Mouse (Mus musculus): ENCODE results near the gene Tsen54.
A peak's percentile ranks its signal among the peaks of the same experiment; 100 is the strongest.

Gene Tsen54

DNA sequence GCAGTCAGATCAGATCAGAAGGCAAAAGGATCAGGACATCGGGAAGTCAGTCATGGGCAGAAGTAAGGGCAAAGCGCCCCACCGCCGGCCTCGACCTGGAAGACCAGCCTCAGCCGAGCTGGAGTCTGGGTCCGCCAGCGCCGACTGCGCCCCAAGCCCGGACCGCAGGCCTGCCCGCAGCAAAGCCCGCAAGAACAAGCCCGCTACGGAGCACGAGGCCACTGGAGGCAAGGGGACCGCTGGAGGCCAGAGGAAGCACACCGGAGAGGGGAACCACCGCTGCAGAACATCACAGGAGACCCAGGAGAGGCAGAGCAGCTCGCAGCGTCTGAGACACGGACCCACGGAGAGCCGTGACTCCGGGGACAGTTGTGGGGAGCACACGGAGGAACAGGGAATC is 43.8 kb downstream of the Tsen54 start, which contains the start of gene Myo15b:
Myo15b (plus strand) TSS at position 53 of the 400 bp plus-strand sequence.
- no peak for DNase-seq (ENCODE audit: low read depth in 1 of 2, low spot score in 2 of 2)

DNA sequence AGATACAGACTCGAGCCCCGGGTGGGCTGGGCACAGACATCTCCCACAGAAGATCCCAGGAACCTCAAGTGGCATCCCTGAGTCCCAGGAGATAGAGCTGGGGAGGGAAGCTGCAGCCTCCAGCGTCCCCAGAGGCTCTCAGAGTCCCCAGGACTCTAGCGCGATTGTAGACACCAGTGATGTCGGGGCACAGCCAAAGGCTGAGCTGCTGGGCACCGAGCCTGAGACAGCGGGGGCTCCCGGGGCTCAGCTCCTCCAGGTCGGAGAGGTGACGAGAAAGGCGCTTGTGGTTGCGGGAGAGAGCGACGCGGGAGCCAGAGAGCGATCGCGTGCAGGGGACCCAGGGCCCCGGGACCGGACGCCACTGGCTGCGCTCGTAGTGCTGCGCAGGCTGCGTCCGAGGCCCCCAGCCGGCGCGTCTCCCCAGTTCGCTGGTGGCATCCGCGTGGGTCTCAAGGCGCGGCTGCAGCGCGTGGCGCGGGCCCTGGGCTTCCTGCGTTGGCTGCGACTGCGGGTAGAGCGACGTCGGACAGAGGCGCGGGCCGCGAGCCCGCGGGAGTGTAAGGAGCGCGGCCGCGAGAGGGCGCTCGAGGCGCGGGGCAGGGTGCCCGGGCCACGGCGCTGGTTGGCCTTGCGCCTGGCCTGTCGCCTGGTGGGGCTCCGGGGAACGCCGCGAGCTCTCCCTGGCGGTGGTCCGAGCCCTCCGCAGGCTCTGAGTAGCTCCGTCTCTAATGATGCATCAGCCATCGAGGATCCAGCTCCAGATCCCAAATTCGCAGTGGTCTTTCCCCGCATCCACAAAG is 44.8 kb downstream of the Tsen54 start:
- peak; percentile 48 to 74 for DNase-seq (ENCODE audit: low read depth in 1 of 2, low spot score in 2 of 2)

GRCm38 (mm10) chr11:115863895-115864294 is 49.4 kb downstream of the Tsen54 start:
- DNase-seq (ENCODE audit: low read depth in 1 of 2, low spot score in 2 of 2), result no peak

DNA sequence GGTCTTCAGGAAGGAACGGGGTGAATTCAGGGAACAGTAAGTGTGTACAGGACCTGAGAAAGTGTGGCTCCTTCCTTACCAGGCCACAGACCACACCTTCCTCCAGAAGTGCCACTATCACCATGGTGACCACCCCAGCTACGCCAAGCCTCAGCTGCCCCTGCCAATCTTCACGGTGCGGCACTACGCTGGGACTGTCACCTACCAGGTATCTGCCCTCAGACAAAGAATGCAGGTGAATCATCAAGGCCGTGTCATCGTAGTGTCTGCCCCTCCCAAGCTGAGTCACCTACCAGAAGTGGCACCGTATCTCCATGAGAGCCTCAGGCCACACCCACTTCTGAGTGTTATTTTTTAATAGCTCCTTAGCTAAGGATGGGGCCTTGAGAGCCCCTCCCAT is 54.9 kb downstream of the Tsen54 start:
- no peak for DNase-seq (ENCODE audit: low read depth in 1 of 2, low spot score in 2 of 2)

- DNase-seq (ENCODE audit: low read depth in 1 of 2, low spot score in 2 of 2), result no peak
Observed at GRCm38 (mm10) chr11:115872437-115872836, 57.9 kb downstream of the Tsen54 start.
